Mouse (Mus musculus) right cerebral cortex, adult 2 months (tissue): ENCODE measurements around the gene Neurl4.

Experiments
- DNase-seq, 2 experiments: peaks; one replicate each; pipeline ENCODE4 v3.0.0; 2021 to 2022; ENCODE audit warnings: low spot score in 2 of 2

Gene Neurl4

GRCm38 (mm10) chr11:69932254-69932653 is 31.4 kb downstream of the Neurl4 start:
- no peak for DNase-seq

DNA sequence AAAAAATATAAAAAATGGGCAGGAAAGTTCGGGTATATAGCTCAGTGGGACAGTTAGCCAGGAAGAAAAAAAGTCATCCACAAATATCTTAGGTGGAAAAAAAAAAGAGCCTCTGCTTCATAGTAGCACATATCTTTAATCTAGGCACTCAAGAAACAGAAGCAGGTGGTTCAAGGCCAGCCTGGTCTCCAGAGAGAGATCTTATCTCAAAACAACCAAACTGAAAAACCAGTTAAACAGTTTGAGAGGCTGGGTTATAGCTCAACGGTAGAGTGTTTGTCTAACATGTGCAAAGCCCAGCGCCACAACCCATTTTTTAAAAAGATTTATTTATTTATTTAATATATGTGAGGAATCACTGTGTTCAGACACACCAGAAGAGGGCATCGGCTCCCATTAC is 32.2 kb downstream of the Neurl4 start:
- no peak for DNase-seq

DNA sequence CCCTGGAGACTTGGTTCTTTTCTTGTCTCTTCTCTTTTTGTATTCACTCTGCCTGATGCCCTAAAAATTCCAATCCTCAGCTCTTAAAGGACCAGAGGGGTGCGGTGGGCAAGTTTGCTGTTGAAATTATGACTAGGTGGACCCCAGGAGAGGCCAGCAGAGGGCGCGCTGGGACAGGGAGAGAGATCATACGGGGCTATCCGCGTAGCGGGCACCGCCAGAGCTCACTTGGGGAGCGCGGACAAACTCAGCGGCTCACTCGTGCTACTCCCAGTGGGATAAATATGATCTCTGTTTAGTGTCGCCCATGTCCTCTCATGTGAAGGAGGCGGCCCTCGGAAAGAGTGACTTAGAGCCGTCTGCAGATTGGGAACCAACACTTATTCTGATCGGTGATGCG is 33.3 kb downstream of the Neurl4 start:
- DNase-seq, result peak; percentile 85 to 94

GRCm38 (mm10) chr11:69934681-69935080 is 33.8 kb downstream of the Neurl4 start:
- DNase-seq, result no peak

DNA sequence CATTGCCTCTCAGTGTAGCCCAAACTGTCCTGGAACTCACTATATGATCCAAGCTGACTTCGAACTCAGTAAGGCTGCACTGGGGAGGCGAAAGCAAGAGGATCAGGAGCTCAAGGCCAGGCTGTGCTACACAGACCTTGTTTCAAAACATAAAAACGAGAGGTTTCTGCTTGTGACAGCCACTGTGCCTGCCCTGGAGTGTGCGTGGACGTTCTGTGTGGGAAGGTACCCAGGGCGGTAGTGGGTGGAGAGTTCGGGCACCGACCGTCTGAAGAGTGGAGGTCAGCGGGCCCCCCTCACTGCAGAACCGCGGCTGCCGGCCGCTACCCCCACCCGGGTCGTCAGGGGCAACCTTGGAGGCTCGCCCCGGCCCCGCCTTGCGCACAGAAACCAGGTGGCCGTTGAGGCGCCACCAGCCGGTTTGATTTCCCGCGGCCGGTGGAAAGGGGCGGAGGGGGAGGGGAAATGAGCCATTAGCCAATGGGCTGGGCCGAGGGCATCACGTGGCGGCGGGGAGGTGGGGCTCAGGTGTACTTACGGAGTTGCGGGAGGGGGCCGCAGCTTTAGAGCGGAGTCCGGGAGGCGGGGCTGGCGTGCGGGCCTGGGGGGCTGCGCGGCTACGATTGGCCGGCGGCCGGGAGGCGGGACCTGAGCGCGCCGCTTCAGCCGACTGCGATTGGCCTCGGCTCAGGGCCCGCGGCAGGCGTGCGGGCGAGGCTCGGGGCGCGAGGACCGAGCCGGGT is 34.4 kb downstream of the Neurl4 start, which contains the start of gene Ybx2:
TSS of gene Ybx2 (plus strand) at position 660 of the 743 bp plus-strand sequence.
- peak; percentile 84 to 87 for DNase-seq

- no peak for DNase-seq
These were observed 35.3 kb downstream of the Neurl4 start for GRCm38 (mm10) chr11:69936156-69936555.

DNA sequence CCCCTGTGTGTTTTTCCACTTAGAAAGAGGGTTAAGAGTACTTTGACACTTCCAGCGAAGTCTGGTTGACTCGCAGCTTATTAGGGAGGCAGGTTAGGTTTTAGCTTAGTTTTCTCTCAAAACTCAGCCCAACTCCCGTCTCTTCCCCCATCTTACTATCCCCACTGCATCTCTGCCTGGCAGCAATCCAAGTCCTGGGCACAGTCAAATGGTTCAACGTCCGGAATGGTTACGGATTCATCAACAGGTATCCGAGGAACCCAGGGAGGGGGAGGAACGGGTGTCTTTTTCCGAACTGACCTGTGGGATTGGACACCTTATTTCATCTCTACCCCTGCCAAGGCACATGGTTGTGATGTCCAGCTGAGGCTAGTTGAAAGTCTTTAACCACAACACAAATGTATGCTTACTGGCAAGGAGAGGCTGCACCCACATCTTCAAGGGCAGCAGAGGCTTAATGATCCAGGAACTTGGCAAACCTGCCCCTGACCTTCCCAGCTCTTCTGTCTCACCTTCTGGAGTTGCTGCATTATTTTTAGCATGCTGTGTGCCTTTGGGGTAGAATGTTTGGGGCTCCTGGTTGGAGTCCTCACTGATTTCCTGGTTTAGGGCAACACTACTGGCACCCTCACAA is 36.0 kb downstream of the Neurl4 start:
- DNase-seq, result no peak

DNA sequence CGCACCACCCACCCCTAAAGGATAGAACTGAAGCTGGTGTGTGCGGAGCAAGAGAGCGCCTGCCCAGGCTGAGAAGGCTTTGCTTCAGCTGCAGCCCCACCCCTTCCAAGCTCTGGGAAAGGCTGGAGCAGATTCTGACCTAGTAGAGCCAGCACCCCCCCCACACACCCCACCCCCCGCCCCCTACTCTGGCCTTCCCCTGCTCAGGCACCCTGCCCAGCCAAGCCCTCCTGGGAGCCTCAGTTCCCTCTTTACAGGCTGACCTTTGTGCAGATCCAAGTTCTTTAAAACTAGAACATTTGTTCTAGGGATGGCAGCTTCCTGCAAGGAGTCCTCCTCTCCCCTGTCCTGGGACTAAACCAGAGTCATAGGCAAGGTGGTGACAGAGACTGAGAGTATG is 36.5 kb downstream of the Neurl4 start:
- DNase-seq, result no peak

GRCm38 (mm10) chr11:69937834-69938233 is 37.0 kb downstream of the Neurl4 start:
- DNase-seq, result no peak

DNA sequence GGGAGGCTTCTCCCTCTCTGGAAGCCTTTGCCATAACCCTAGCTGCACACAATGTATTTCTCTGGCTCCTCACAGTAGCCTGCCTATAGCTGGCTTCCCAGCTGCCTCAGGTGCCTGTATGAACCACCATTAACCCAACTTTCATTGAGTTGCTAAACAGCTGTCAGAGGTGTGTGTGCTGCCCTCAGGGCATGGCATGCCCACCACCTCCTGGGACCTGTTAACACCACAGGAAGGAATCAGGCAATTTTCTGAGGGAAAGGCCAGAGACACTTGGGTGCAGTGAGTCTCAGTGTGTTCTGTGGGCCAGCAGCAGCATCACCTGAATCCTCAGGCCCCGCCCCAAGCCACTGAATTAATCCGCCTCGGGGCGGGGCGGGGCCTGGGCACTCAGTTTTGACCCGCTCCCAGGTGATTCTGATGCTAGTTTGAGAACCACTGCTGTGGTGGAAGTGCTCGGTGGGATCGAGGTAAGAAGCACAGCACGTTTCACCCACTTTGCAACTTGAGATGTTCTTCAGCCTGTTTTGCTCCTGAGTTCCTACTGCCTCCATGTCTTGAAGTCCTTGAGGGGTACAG is 37.6 kb downstream of the Neurl4 start:
- DNase-seq, result no peak

- no peak for DNase-seq
These were observed 38.3 kb downstream of the Neurl4 start for GRCm38 (mm10) chr11:69939181-69939580.

GRCm38 (mm10) chr11:69939731-69940130 is 38.9 kb downstream of the Neurl4 start:
- DNase-seq, result no peak

DNA sequence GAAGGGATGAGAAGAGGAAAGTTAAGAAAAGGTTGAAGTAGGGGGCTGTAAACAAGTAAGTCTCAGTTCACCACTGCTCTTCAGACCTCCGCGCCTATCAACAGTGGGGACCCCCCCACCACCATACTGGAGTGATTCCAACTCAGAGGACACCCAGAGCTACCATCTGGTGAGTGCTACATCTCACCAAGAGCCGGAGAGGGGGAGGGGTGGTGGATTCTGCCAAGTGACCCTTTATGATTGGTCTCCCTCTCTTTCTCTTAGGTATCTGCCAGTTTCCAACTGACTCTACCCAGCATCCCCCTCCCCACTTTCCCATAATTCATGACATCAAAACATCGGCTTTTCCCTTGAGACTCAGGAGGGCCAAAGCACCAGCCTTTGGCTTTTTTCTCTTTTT is 40.1 kb downstream of the Neurl4 start:
- DNase-seq, result no peak

- DNase-seq, result no peak
These were observed 44.3 kb downstream of the Neurl4 start for GRCm38 (mm10) chr11:69945216-69945615.

DNA sequence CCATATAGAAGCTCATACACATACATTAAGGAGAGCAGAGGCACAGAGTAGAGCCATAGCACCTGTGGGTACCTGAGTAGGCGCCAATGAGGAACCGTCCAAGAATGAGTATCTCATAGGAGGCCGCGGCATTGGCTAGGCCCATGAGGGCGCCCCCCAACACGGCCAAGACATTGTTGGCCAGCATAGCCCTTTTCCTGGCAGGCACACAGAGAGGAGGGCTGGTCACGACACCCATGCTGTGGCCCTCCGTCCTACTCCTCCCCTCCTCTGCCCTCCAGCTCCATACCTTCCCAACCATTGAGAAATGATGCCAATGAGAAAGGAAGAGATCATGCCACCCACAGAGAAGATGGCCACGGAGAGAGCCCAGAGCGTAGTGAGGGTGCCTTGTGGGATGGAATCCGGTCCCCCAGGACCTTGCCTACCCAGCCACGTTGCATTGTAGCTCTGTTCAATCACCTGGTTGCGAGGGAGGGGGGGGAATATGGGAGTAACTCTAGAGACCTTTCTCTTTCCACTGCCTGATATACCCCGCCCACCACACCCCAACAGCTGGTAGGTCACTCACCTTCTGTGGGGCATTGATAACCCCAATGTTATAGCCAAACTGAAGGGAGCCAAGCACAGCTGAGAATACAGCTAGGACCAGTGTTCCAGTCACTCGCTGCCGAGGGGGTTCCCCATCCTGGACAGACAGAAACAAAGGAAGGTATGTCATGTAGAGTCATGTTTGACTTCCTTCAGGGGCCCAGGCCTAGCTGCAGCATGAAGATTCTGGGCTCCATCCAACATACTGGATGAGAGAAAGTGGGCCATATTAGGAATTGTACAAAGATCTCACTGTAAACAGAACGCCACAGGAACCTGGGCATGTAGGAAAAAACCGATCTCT is 45.4 kb downstream of the Neurl4 start:
- no peak for DNase-seq

GRCm38 (mm10) chr11:69947337-69948065 is 46.6 kb downstream of the Neurl4 start:
- no peak for DNase-seq

DNA sequence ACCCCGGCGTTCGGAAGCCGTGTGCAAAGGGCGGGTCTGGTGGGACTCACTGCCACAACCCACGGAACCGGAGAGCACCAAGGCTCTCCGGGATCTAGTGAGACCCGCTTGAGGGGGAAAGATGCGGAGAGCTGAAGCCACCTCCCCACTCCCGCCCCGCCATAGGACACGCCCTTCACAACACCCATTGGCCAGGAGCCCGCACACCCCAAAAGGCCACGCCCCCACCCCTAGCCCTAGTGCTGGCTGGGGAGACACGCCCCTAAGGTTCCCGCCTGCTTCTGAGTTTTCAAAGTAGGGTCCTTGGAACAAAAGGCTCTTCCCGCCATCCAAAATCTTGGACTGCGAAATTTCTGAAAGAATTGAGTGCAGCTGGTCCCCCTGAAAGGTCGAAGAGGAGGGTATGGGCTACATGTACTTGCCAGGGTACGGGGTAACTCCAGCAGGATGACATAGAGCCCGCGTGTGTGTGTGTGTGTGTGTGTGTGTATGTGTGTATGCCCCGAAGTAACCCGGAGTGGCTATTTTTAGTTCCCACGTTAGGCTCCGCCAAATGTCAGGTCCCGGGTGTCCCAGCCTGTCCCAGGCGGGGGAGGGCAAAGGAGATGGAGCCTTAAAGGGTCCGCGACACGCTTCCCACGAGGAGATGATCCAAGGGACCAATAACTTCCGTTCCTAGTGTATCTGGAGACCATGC is 47.3 kb downstream of the Neurl4 start, which contains the start of gene Slc2a4:
TSS of gene Slc2a4 (minus strand) at position 123 of the 697 bp plus-strand sequence.
- DNase-seq, result peak in 1 of 2 experiments; percentile 29

- DNase-seq, result peak; percentile 72 to 81
These were observed 47.9 kb downstream of the Neurl4 start for GRCm38 (mm10) chr11:69948763-69949150.

DNA sequence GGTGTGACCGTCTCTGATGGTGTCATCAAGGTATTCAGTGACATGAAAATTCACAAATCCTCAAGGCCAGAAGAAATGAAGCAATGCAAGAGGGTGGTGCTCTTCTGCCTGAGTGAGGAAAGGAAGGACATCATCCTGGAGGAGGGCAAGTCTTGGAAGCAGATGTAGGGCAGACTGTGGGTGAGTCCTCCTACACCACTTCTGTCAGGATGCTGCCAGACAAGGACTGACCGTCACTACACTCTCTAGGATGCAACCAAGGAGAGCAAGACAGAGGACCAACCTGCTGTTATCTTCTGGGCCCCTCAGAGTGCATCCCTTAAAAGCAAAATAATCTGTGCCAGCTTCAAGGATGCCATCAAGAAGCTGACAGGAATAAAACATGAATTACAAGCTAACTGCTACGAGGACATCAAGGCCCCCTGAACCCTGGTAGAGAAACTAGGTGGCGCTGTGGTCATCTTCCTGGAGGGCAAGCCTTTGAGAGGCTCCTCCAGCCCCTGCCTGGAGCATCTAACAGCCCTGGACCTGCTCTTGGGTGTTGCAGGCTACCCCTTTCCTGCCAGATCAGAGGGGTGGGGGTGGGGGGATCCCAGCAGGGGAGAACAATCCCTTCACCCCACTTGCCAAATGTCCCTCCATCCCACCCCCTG is 50.1 kb downstream of the Neurl4 start:
- DNase-seq, result no peak

- DNase-seq, result no peak
These were observed 51.4 kb downstream of the Neurl4 start for GRCm38 (mm10) chr11:69952274-69952673.
